ENCODE assay signal across 19 mouse cellular contexts in genomic region chr5:39000643-39001042, GRCm38 (mm10).
"Had no signal": no experiment of that assay in that cellular context is flagged by ENCODE, and none has a peak within 500 bp of the region (broad histone marks: within the 10 kb centered on the region; RNA-seq: fewer than 3 reads in every experiment).

No protein-coding gene starts in this region.

- H3K9me3 ChIP-seq: lung, embryonic 15.5 days; megakaryocyte, embryonic 14.5 days; midbrain, embryonic 13.5 days; midbrain, embryonic 15.5 days; neural tube, embryonic 12.5 days had no signal

- H3K27ac ChIP-seq: lung, embryonic 15.5 days; macrophage; midbrain, embryonic 13.5 days; midbrain, embryonic 15.5 days; neural tube, embryonic 12.5 days had no signal

- H3K4me3 ChIP-seq: lung, embryonic 15.5 days; megakaryocyte, embryonic 14.5 days; midbrain, embryonic 13.5 days; midbrain, embryonic 15.5 days; neural tube, embryonic 12.5 days had no signal

- H3K36me3 ChIP-seq: lung, embryonic 15.5 days; midbrain, embryonic 13.5 days; midbrain, embryonic 15.5 days; neural tube, embryonic 12.5 days had no signal

- H3K27me3 ChIP-seq: lung, embryonic 15.5 days; megakaryocyte, embryonic 14.5 days; midbrain, embryonic 13.5 days; midbrain, embryonic 15.5 days; neural tube, embryonic 12.5 days had no signal

- H3K4me2 ChIP-seq: lung, embryonic 15.5 days; midbrain, embryonic 11.5 days; midbrain, embryonic 13.5 days; midbrain, embryonic 15.5 days; neural tube, embryonic 12.5 days had no signal

- ATAC-seq: lung, postnatal 0 days; midbrain, embryonic 13.5 days; midbrain, embryonic 15.5 days had no signal

- H3K4me1 ChIP-seq: lung, embryonic 15.5 days; megakaryocyte, embryonic 14.5 days; midbrain, embryonic 13.5 days; midbrain, embryonic 15.5 days; neural tube, embryonic 12.5 days had no signal

- H3K9ac ChIP-seq: lung, embryonic 15.5 days; midbrain, embryonic 13.5 days; midbrain, embryonic 15.5 days; neural tube, embryonic 12.5 days had no signal

- DNase-seq: lung, adult 2 months; lung, postnatal 14 days; lung, postnatal 36 days; retina, postnatal 1 day; right cerebral cortex, adult 18-20 months; right cerebral cortex, postnatal 25 days; right cerebral cortex, postnatal 4 days; spleen, adult 18-20 months; thymus, adult 18-20 months; thymus, postnatal 14 days; thymus, postnatal 36 days had no signal
